Mouse (Mus musculus) granulocyte monocyte progenitor cell, adult 5-6 weeks (primary cell): Measurements from ENCODE around the gene G6pc3. TPM values are rescaled to one million over a fixed set of nuclear protein-coding genes. Genes with fewer than 3 reads are reported as not detected.
A peak's percentile ranks its signal among the peaks of the same experiment; 100 is the strongest.
"Not testable (repeated sequence)": the region's sequence is repeated elsewhere in the genome, so short reads cannot be mapped to it uniquely, and the experiment has no call there.

Experiments
- ATAC-seq: replicated peaks from 2 replicates; pipeline ENCODE4 v1.8.0; 2016; ENCODE audit warnings: mild to moderate bottlenecking, moderate TSS enrichment, inconsistent platforms; ENCODE audit not compliant: poor library complexity, severe bottlenecking
- total RNA-seq, 2 experiments: library from RNA; stranded (forward) in 1 of 2; stranded (reverse) in 1 of 2; fragments of 200-712, 200-1000 nt in 1 of 2; fragments of >200 nt in 1 of 2; fragmentation: Nextera tagmentation in 1 of 2; gene quantifications; 2 replicates each; pipeline ENCODE4 v1.2.3; 2014 to 2017

Gene G6pc3
- total RNA-seq (2014; fragmentation: Nextera tagmentation) (144 TPM in 2 replicates), total RNA-seq (2017) (61.1 and 61.6 TPM in 2 replicates)

DNA sequence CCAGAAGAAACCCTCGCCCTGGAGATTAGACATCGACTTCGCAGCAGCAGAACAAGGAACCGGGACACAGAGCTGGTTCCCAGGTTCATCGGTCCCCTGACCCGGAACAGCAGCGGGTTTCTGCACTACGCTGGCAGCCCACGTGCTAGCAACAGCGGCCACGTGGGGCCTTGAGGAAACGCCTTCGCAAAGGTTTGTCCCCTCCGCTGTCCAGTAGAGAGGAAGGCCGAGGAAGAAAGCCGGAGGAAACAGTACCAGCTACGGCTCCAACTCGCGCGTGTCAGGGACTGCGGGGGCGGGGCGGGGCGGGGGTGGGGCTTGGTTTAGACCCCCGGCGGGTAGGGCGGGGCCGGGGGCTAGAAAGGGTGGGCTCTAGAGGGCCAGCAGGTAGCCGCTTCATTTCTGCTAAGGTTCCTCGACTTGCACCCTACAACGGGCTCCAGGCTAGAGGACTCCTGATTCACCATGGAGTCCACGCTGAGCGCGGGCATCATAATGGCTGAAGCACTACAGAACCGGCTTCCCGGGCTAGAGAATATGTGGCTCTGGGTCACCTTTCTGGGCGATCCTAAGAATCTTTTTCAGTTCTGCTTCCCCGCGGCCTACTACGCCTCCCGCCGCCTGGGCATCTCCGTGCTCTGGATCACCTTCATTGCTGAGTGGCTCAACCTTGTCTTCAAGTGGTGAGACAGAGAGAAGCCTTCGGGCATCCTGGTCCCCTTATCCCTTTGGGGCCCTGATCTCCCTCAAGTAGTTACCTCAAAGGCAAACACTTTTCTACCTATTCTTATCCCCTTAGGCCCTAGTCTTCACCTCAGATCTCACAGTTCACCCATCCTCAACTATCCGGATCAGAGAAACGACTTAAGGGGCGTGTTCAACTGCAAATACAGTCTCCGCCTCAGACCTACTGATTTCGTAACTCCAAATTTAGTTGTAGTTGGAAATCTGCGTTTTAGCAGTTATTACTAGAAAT lies at the start of gene G6pc3:
Gene G6pc3, plus strand, starts transcription at position 160 of the 976 bp plus-strand sequence.
- ATAC-seq: peak; percentile 84

DNA sequence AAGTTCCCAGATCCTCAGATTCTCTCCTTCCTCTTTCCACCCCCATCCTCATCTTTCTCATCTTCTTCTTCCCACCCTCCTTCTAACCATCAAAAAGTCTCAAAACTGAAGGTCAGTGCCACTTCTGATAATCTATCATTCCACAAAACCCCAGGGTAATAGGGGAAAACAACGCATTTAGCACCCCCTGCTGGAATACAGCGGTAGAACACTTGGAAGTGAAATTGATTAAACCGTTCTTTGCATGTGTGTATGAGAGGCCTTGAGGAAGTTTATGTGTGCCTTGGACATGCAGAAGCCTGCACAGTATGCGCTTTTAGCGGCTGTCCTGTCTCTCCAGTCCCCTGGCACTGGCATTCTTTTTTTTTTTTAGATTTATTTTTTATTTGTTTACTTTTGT lies 48.9 kb upstream of the G6pc3 start:
- ATAC-seq: no peak; the same call in 1 of the 2 replicates

DNA sequence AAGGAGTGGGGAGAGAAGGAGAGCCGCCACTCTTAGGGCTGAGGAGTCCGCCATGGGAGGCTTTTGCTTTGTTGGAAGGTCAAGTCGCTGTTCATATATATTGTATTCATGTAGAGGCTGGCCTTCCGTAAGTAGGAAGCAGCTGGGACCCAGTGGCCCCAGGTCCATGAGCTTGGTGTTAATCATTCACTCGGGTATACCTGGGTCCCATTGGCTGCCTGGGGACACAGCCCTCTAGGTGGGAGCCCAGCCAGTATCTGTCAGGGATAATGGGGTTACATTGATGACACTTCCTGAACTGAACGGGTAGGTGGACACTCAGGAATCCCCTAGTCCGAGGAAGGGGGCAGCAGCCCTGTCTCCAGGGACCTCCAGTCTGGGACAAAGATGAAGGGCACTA lies 47.1 kb upstream of the G6pc3 start:
- no peak for ATAC-seq

DNA sequence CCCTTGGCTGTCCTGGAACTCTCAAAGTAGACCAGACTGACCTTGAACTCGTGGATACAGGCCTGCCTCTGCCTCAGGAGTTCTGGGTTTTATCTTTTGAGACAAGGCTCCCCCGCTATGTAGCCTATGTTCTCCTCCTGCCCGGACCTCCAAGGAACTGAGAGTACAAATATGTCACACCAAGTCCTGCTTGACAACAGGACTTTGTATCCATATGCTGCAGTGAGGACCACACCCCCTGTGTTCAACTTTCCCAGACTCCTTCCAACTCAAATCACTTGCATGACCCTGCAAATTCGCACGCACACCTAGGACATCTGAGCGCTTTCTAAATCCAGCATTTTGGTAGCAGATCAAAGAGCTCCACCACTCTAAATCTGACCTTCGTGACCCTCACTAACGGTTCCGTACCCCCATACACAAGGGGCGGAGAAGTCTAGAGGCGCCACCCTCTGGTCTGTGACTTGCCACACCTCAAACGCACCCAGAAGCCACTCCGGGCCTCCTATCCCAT lies 44.4 kb upstream of the G6pc3 start:
- no peak for ATAC-seq

DNA sequence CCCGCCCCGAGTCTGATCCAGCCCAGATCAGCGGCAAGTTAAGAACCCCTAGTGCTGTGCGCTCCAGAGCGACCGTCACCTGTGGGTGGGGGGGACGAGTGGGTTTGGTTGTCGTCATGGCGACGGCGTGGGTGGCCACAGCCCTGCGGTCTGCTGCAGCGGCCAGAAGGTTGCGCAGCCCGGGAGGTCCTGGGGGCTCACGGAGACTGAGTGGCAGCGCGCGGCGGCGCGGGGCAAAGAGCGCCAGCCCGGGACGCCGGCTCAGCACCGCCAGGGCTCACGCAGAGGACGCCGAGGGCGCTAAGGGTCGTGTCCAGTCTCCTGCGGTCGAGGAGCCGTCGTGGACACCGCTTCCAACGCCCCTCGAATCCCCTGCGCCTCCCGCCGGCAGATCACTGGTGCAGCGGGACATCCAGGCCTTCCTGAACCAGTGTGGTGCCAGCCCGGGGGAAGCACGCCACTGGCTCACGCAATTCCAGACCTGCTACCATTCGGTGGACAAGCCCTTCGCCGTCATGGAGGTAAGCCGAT lies 43.9 kb upstream of the G6pc3 start, which contains the start of gene Nags:
Gene Nags, plus strand, starts transcription at position 43 of the 531 bp plus-strand sequence.
- ATAC-seq: peak; percentile 65

DNA sequence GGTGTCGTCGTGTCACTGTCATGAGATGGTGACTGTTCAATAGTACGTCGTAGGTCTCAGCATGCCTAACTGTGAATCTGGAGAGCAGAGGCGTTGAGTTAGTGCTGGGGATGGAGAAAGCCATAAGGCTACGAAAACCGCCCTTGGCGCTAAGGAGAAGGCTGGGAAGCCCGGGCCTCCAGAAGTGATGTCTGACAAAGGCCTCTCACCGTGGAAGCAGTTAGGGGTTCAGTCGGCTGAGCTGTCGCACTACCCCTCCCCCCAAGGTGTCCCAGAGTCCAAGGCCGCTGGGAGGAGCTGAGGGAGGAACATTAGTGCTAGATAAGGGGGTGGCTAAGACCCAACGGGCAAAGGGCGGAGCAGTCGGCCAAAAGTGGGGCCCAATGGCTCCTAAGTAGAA lies 43.4 kb upstream of the G6pc3 start:
- ATAC-seq: no peak

DNA sequence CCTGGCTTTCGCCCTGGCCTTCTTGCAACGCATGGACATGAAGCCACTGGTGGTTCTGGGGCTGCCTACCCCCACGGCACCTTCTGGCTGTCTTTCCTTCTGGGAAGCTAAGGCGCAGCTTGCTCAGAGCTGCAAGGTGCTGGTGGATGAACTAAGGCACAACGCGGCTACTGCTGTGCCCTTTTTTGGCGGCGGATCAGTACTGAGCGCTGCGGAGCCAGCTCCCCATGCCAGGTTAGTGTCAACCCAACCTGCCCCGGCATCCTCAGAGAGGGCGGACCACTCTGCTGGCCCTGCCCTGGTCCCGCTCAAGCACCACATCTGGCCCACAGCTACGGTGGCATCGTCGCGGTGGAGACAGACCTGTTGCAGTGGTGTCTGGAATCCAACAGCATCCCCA lies 42.9 kb upstream of the G6pc3 start:
- no peak for ATAC-seq

DNA sequence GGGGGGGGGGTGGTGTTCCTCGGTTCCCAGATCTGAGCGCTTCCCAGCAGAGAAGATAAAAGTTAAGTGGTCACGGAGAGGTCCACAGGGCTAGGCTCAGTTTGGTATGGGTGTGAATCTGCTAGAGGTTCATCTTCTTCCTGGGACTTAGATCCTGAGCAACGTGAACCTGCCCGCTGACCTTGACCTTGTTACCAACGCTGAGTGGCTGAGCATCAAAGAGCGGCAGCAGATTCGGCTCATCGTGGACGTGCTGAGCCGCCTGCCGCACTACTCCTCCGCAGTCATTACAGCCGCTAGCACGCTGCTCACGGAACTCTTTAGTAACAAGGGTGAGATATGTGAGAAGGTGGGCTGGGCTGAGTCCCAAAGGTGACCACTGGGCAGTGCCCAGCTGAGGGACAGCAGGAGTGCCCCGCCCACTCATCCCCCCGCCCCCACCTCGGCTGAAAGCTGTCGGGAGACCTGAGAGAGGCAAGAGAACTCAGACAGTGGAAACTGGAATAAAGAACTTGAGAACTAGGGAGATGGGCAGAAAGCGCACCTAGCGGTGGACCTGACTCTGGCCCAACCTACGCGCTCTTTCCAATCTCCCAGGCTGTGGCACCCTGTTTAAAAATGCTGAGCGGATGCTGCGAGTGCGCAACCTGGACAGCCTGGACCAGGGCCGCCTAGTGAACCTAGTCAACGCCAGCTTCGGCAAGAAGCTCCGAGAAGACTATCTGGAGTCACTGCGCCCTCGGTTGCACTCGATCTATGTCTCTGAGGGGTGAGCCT lies 42.0 kb upstream of the G6pc3 start:
- ATAC-seq: no peak

DNA sequence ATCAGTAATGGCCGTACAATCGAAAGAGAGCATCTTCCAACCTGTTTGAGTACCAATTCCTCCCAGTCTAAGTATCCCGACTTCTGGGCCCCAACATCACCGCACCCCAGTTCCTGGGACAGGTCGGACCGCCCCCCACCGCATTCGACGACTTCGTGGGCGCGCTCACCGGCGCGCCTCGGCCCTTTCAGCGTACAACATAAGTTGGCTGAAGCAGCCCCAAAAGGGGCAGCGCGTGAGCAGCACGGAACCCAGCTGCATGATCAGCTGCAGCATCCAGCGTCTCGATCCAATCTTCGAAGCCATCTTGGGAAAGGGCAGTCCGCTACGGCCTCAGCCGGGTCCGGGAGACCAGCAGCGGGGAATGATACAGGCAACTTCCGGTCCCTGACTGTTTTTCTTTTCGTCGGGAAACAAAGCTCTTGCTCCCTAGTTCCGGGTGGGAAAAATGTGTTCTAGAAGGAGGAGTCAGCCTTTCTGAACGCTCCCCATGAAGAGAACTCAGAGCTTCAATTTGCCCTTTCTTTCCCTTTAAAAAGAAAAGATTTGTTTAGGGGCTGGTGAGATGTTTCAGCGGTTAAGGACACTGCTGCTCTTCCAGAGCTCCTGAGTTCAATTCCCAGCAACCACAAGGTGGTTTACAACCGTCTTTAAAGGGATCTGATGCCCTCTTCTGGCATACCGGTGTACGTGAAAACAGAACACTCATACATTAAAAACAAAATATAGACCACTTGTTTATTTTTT lies 33.2 kb upstream of the G6pc3 start, which contains the start of gene Tmem101:
Gene Tmem101, minus strand, starts transcription at position 366 of the 747 bp plus-strand sequence.
- ATAC-seq: peak; percentile 91

DNA sequence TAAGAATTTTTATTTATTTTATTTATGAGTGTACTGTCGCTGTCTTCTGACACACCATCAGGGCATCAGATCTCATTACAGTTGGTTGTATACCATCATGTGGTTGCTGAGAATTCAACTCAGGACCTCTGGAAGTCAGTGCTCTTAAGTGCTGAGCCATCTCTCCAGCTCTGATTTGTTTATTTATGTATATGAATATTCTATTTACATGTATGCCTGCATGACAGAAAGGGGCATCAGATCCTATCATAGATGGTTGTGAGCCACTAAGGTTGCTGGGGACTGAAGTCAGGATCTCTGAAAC lies 32.7 kb upstream of the G6pc3 start:
- ATAC-seq: no peak

DNA sequence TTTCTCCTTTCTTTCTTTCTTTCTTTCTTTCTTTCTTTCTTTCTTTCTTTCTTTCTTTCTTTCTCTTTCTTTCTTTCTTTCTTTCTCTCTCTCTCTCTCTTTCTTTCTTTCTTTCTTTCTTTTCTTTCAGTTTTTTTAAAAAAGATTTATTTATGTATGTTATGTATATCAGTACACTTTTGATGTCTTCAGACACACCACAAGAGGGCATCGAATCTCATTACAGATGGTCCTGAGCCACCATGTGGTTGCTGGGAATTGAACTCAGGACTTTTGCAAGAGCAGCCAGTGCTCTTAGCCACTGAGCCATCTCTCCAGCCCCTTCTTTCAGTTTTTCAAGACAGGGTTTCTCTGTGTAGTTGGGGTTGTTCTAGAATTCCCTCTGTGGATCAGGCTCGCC lies 31.4 kb upstream of the G6pc3 start:
- ATAC-seq: not testable (repeated sequence)

DNA sequence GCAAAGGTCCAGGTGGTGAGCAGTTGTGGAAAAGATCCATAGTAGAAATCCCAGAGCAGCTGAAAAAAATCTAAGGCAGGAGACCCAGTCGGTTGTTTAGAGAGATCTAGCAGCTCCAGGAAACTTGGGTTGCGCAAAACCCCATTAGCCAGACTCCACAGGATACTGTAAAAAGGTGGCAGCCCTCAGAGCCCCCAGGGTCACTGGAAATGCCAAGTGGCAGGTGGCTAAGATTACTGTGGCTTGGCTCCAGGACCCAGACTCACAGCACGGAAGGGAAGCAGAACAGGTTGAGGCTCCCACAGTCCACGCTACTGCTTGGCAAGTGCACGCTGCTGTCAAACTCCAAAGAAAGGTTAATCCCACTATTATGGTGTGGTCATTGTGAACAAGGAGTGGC lies 29.6 kb upstream of the G6pc3 start:
- ATAC-seq: peak; percentile 31; the same call in 1 of the 2 replicates

DNA sequence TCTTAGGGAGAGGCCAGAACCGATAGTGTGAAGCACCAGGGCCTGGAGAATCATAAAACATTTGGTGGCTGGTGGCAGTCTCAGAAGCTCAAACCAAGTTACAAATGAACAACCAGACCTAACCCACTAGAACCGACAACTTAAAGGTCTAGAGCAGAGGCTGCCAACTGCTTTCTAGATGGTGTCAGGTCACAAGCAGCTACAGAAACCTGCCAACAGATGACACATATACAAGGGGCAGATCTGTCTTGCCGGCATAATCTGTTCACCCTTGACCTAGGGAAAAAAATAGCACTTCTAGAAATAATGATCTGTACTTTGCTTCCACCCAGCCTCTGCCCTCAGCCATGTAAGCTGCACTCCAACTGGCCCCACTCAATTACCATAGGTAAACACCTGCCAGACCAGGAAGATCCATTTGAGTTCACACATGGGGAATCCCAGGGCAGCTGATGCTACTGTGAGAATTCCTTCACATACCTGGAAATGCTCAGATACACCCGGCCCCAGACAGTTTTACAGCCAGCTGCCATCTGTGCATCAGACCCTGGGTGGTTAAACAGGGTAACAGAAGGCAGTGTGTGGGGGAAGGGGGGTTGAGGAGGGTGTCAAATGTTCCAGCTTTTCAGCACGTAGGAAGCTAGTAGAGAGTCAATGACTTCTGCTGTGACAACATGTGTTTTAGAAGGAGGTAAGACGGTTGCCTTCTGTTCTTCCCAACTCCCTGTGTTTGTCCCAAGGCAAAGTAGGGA lies 23.3 kb upstream of the G6pc3 start:
- ATAC-seq: no peak

DNA sequence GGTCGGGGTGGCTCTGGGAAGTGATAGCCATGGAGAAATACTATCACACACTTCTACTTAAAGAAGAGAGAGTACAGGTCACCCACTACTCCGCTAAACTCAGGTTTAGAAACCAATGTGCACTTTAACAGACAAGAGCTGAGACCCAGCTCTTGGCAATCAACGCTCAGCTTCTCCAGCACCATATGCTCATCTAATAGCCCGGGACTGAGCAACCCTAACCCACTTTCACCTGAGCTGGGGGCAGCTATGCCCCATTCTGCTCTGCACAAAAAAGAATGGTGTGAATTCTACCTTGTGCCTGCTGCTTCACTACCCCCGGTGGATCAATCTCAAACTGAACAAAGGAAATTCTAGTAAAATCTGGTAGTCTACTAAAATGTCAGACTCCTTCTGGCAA lies 21.9 kb upstream of the G6pc3 start:
- ATAC-seq: no peak

DNA sequence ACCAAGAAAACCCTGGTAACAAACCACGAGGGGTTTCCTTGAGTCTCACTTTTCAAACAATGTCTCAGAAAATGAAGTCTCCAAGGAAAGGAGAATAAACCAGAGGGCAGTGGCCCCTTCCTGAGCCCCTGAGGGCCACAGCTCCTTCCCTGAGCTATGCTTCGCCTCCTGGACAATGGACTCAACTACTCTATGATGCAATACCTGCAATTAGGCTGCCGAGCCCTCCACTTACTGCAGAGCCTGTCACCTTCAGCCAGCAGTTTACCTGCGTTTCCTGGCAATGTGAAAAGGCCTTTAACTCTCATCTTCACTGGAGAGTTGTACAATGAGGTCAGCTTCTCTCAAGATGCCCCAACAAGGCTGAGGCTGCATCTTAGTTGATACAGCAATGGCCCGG lies 20.7 kb upstream of the G6pc3 start:
- no peak for ATAC-seq

DNA sequence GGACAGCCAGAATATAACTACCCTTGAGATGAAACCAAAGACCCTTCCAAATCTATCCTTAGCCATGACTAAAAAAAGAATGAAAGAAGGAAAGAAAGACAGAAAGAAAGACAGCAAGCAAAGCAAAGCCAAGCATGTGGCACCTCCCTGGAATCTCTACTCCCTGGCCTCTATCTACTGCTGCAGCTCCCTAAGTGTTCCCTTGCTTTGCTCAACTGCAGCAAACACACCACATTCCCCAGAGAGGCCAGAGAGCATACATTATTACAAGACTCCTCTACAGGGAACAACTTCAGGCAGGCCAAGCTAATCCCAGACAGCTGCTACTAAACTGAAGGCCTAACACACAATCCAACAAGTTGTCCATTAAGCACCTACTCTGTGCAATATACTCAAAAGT lies 9.6 kb upstream of the G6pc3 start:
- no peak for ATAC-seq

DNA sequence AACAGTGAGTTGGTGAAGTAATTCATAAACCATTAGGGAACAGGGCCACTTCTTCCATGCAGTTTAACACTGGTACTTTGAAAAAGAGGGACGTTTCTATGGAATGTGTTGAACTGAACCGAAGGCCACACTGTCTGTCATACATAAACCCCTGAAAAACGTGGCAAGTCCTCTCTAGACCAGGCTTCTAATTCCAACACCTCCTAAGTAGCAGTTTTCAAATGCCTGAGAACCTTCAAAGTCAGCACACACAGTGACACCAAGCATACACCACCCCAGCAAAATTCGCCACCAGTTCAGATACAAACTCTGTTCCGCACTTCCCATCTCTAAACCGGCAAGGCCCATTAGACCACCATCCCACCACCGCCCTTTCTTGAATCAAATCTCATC lies 5.2 kb upstream of the G6pc3 start:
- ATAC-seq: no peak

DNA sequence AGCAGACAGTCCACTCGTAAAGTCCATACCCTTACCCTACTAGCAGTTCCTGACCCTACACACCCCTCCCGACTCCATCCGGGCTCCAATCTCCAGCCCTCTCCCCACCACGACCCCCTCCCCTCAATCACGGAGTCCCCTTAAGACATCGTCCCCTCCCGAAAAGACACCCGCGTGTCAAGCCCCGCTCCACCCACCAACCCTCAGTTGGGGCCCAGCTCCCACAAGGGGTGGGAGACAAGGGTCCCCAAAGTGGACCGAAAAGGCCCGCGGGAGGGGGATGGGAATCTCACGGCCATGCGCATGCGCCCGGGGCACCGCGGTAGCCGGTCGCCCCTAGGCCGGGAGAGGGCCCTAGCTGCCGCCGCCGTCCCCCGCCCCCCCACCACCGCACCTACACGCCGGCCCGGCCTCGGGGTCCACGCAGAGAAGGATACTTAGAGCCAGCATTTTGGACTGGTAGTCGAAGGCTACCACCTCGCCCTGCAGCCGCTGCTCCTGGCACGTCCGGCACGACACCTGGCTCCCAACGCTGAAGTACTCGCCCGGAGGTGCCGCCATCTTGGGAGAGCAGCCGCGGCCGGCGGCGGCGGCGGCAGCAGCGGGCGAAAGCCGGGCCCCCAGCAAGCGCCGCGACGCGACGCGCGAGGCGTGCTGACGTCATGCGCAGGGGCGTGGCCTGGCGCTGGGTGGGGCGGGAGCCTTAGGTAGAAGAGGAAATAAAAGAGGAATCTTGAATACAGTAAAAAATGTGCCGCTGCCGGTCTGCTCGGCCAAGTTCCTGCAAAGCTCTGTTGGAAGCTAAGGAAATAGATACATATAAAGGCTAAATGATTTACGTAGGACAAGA lies 4.5 kb upstream of the G6pc3 start, which contains the start of gene Lsm12:
Gene Lsm12, minus strand, starts transcription at position 651 of the 850 bp plus-strand sequence.
- ATAC-seq: peak; percentile 78
